Mouse (Mus musculus) spleen, adult 2 months (tissue): ENCODE measurements at regions not wholly inside any gene's neighbourhood (a gene's known extent, or its start where the extent isn't known, plus 50 kb on each side); places are given as distances from the start of the nearest gene placed in this dataset.

Experiments used
- DNase-seq, 2 experiments: peaks; one replicate each; pipeline versions ENCODE4 v3.0.0 to v3.0.0-alpha.2; 2012 to 2021; ENCODE audit warnings: low spot score in 2 of 2, low read depth in 1 of 2
- H3K27ac ChIP-seq: fragments of 200-500 bp; 2 replicates; pipeline ENCODE4 v1.5.1; 2012; ENCODE audit warnings: low read length, inconsistent platforms; ENCODE audit not compliant: insufficient read depth
- H3K27me3 ChIP-seq: fragments of 200-500 bp; 2 replicates; pipeline ENCODE4 v1.6.1; 2012; ENCODE audit warnings: mild to moderate bottlenecking, moderate library complexity, low read length, inconsistent platforms; ENCODE audit not compliant: control insufficient read depth, insufficient read depth
- H3K36me3 ChIP-seq: fragments of 200-500 bp; 2 replicates; pipeline ENCODE4 v1.6.1; 2012; ENCODE audit warnings: mild to moderate bottlenecking, low read length, inconsistent platforms; ENCODE audit not compliant: control insufficient read depth, insufficient read depth
- H3K4me1 ChIP-seq: fragments of 200-500 bp; 2 replicates; pipeline ENCODE4 v1.6.1; 2011; ENCODE audit warnings: inconsistent platforms; ENCODE audit not compliant: control insufficient read depth, insufficient read depth, insufficient read length
- H3K4me3 ChIP-seq: fragments of 200-500 bp; 2 replicates; pipeline ENCODE4 v1.5.1; 2011; ENCODE audit warnings: mild to moderate bottlenecking, inconsistent platforms; ENCODE audit not compliant: insufficient read depth, insufficient read length; ENCODE audit errors: extremely low read depth
- CTCF ChIP-seq: fragments of 200-500 bp; IDR thresholded peaks from 2 replicates; pipeline ENCODE4 v1.5.1; 2011; ENCODE audit warnings: mild to moderate bottlenecking, inconsistent platforms; ENCODE audit not compliant: insufficient read depth, insufficient read length, insufficient replicate concordance; ENCODE audit errors: extremely low read depth
- POLR2A ChIP-seq: fragments of 200-500 bp; IDR thresholded peaks from 2 replicates; pipeline ENCODE4 v1.6.1; 2011; ENCODE audit warnings: low read depth, low read length, inconsistent platforms
- WGBS: fragments of 180-500 bp; shearing (Covaris S2); methylation state at CpG from one replicate; pipeline ENCODE4 v1.1.7; 2018; 5-methylcytosine and 5-hydroxymethylcytosine counted together

DNA sequence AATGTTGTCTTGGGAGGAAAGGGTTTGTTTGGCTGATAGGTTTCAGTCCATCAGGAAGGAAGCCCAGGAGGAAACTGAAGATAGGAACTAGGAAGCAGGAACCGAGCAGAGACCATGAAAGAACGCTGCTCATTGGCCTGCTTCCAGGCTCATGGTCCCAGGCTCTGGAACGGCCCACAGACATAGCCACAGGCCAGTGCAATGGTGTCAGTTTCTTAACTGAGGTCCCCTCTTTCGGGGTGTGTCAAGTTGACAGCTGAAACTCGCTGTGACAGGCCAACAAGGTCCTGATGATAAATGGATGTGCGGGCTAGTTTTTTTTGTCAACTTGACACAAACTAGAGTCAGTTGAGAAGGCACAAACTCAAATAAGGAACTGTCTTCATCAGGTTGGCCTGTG lies 55.9 kb upstream of the Jdp2 start:
- no peaks in the 10 kb centered on the region for H3K27me3 ChIP-seq
- DNase-seq, result no peak
- H3K27ac ChIP-seq, result no peak overlapping the region
- no peak overlapping the region for H3K4me3 ChIP-seq
- peaks cover 3% of the 10 kb centered on the region; the same call in 1 of the 2 replicates for H3K4me1 ChIP-seq
- WGBS, result 44% methylated on average over 6 of the region's 6 CpGs
- TF ChIP-seq CTCF (no peak), POLR2A (no peak)
- no peaks in the 10 kb centered on the region for H3K36me3 ChIP-seq

DNA sequence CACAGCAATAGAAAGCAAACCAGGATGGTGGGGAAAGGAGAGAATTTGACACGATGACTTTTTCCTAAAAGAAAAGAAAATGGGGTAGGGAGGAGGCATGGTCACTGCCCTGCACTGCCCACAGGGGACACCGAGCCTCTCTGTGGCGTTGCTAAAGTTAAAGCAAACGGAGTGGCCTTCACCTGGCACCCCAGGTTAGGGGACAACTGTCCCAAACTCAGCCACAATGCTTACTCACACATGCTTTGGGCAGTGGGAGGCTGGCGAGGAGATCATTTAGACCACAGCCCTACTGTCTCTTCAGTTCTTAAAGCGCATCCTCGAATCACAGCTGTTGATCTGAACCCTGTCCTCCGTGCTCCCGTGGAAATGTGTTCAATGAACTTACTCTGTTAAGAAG lies 55.3 kb upstream of the Jdp2 start:
- H3K4me1 ChIP-seq, result peaks cover 3% of the 10 kb centered on the region; the same call in 1 of the 2 replicates
- no peak for DNase-seq
- 88% methylated on average over 9 of the region's 9 CpGs for WGBS
- H3K4me3 ChIP-seq, result no peak overlapping the region
- H3K36me3 ChIP-seq, result no peaks in the 10 kb centered on the region
- TF ChIP-seq POLR2A (no peak), CTCF (no peak)
- no peak overlapping the region for H3K27ac ChIP-seq
- H3K27me3 ChIP-seq, result no peaks in the 10 kb centered on the region

DNA sequence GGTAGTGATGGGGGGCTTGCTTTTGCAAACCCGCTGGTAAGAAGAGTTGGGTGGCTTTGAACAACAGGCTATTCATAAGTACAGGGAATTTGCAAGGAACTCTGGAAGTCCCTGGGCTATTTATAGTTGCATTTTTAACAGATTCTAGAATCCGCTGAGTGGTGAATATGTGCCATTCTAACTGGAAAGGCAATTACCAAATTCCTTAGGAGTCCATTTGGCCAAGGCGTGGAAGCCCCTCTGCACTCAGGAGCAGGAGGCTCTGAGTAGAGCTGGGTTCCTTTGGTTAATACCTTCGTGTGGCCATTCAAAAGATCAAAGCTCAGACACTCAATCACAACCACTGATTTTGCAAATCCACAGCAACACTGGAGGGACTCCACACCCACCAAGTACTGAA lies 54.0 kb upstream of the Jdp2 start:
- H3K4me1 ChIP-seq, result peaks cover 3% of the 10 kb centered on the region; the same call in 1 of the 2 replicates
- WGBS, result 77% methylated on average over 4 of the region's 4 CpGs
- TF ChIP-seq CTCF (no peak), POLR2A (no peak)
- no peaks in the 10 kb centered on the region for H3K27me3 ChIP-seq
- H3K27ac ChIP-seq, result no peak overlapping the region
- DNase-seq, result no peak
- no peak overlapping the region for H3K4me3 ChIP-seq
- H3K36me3 ChIP-seq, result no peaks in the 10 kb centered on the region

DNA sequence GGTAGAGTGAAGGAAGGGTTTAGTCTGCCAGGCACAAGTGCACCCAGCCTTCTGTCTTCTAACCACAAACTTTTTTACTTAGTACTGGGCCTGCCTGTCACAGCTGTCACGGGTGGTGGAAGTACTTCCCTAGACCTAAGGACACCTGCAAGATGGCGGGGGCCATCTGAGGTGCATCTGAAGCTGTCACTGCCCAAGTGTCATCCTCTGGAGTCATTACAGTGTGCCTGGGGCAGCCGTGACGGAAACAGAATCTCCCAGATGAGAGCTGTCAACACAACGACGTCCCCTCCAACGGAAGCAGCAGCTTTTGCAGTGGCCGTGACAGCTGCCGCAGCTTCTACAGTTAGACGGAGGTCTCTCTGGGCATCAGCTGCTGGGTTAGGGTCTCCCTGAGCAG lies 53.1 kb upstream of the Jdp2 start:
- WGBS, result 13% methylated on average over 10 of the region's 10 CpGs
- TF ChIP-seq POLR2A (no peak), CTCF (no peak)
- Histone ChIP-seq H3K4me3 (peak overlapping the region; percentile 3; the same call in 1 of the 2 replicates), H3K4me1 (peaks cover 3% of the 10 kb centered on the region; the same call in 1 of the 2 replicates), H3K27me3 (no peaks in the 10 kb centered on the region), H3K27ac (no peak overlapping the region), H3K36me3 (no peaks in the 10 kb centered on the region)
- peak in 1 of 2 experiments; percentile 21 for DNase-seq

DNA sequence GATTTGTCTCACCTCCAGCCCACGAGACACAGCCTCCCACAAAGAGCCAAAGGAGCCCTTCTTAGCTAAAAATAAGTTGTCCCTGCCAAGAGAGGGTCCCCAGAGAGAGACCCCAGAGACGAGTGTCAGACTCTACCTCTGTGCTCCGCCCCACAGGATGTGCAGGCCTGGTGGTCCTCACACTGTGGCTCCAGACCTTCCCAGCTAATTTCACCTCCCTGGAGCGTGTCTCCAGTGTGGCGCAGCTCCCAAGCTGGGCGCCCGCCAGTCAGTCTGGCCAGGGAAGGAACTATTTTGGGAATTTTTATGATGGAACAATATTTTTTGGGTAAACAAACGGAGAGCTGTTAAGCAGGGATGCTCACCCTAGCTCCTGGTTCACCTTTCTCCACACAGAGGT lies 50.8 kb upstream of the Jdp2 start:
- Histone ChIP-seq H3K36me3 (no peaks in the 10 kb centered on the region), H3K27me3 (no peaks in the 10 kb centered on the region), H3K4me3 (no peak overlapping the region), H3K4me1 (peaks cover 3% of the 10 kb centered on the region; the same call in 1 of the 2 replicates), H3K27ac (no peak overlapping the region)
- 71% methylated on average over 8 of the region's 8 CpGs for WGBS
- DNase-seq, result no peak
- no peak for TF ChIP-seq CTCF
- no peak for TF ChIP-seq POLR2A
